Mouse (Mus musculus) heart, adult 2 months (tissue): ENCODE measurements around the gene Vmn2r109. TPM values are rescaled to one million over a fixed set of nuclear protein-coding genes. Genes with fewer than 3 reads are reported as not detected.
"Not testable (repeated sequence)": the region's sequence is repeated elsewhere in the genome, so short reads cannot be mapped to it uniquely, and the experiment has no call there.

Experiments used
- DNase-seq, 2 experiments: peaks; one replicate each; pipeline ENCODE4 v3.0.0; 2021
- H3K27ac ChIP-seq: fragments of 200-600 bp; 2 replicates; pipeline ENCODE4 v1.8.1; 2022
- H3K27me3 ChIP-seq: fragments of 200-500 bp; 2 replicates; pipeline ENCODE4 v1.6.1; 2012; ENCODE audit warnings: mild to moderate bottlenecking, low read length, inconsistent platforms, mixed read lengths; ENCODE audit not compliant: control insufficient read depth, insufficient read depth
- H3K36me3 ChIP-seq: fragments of 200-500 bp; 2 replicates; pipeline ENCODE4 v1.6.1; 2012; ENCODE audit warnings: low read length, inconsistent platforms; ENCODE audit not compliant: control insufficient read depth, insufficient read depth
- H3K4me1 ChIP-seq: fragments of 200-500 bp; 2 replicates; pipeline ENCODE4 v1.6.1; 2011; ENCODE audit warnings: low read length; ENCODE audit not compliant: control insufficient read depth, insufficient read depth
- H3K4me3 ChIP-seq: fragments of 200-600 bp; 2 replicates; pipeline ENCODE4 v1.8.1; 2022
- H3K79me2 ChIP-seq: fragments of 200-500 bp; replicated peaks from 2 replicates; pipeline ENCODE4 v1.6.1; 2012; ENCODE audit warnings: mild to moderate bottlenecking, inconsistent platforms, low read length, moderate library complexity, mixed read lengths; ENCODE audit not compliant: control insufficient read depth, insufficient read depth
- H3K9ac ChIP-seq: fragments of 200-500 bp; 2 replicates; pipeline ENCODE4 v1.6.1; 2012; ENCODE audit warnings: low read depth, mild to moderate bottlenecking, control low read depth, inconsistent platforms, low read length, mixed read lengths
- CTCF ChIP-seq: fragments of 200-600 bp; IDR thresholded peaks from 2 replicates; pipeline ENCODE4 v1.8.1; 2022; ENCODE audit warnings: antibody characterized with exemption, mild to moderate bottlenecking, moderate library complexity
- EP300 ChIP-seq: fragments of 200-500 bp; IDR thresholded peaks from 2 replicates; pipeline ENCODE4 v1.6.1; 2011; ENCODE audit warnings: low read depth, low read length, control low read depth; ENCODE audit not compliant: insufficient read depth
- POLR2A ChIP-seq: fragments of 200-500 bp; IDR thresholded peaks from 2 replicates; pipeline ENCODE4 v1.6.1; 2011; ENCODE audit warnings: mild to moderate bottlenecking, low read depth, low read length, control low read depth; ENCODE audit not compliant: insufficient read depth
- WGBS: fragments of 180-500 bp; shearing (Covaris S2); methylation state at CpG from one replicate; pipeline ENCODE4 v1.1.7; 2018; 5-methylcytosine and 5-hydroxymethylcytosine counted together
- intact Hi-C: fragments of 180-260 bp; cut with DNase I; formaldehyde crosslinking; loops from one replicate; pipeline ENCODE4 v1.15.1; 2025
- long read RNA-seq: library from polyadenylated mRNA; stranded (forward); transcript quantifications from one replicate; pipeline ENCODE4 v2.0.0, GENCODE M21; 2021
- polyA plus RNA-seq: library from polyadenylated mRNA; depleted of rRNA; stranded (reverse); fragments of >200 nt; gene quantifications from 2 replicates; pipeline ENCODE4 v1.2.3, GENCODE M21; 2012; rRNA removed
- total RNA-seq, 2 experiments: library from RNA; stranded (reverse); gene quantifications; 2 replicates each; pipeline ENCODE4 v1.2.3; 2021

The Vmn2r109 gene
- not detected for total RNA-seq
- not detected in 2 replicates for polyA plus RNA-seq
- long read RNA-seq, result 0 reads

- H3K36me3 ChIP-seq, result no peaks in the 10 kb centered on the region
- intact Hi-C loops, result no loop called here
- no peaks in the 10 kb centered on the region for H3K4me1 ChIP-seq
- DNase-seq, result no peak
- H3K27me3 ChIP-seq, result no peaks in the 10 kb centered on the region
- no peaks in the 10 kb centered on the region for H3K79me2 ChIP-seq
- H3K9ac ChIP-seq, result no peak within 1 kb of the TSS
- WGBS, result 72% methylated on average over 1 of the region's 1 CpGs
- H3K27ac ChIP-seq, result no peak within 1 kb of the TSS
- TF ChIP-seq EP300 (no peak), CTCF (no peak), POLR2A (no peak)
- no peak within 1 kb of the TSS for H3K4me3 ChIP-seq
Measured at GRCm38 (mm10) chr17:20564656-20565055, at the start of gene Vmn2r109. Vmn2r109 (minus strand) TSS chr17:20564756.

- 7% methylated on average over 1 of the region's 1 CpGs for WGBS
- Histone ChIP-seq H3K4me1 (no peaks in the 10 kb centered on the region), H3K79me2 (no peaks in the 10 kb centered on the region), H3K9ac (no peak within 1 kb of the TSS), H3K36me3 (no peaks in the 10 kb centered on the region), H3K27ac (no peak within 1 kb of the TSS), H3K4me3 (no peak within 1 kb of the TSS), H3K27me3 (no peaks in the 10 kb centered on the region)
- DNase-seq, result no peak
- intact Hi-C loops, result no loop called here
- no peak for TF ChIP-seq CTCF
- no peak for TF ChIP-seq POLR2A
- no peak for TF ChIP-seq EP300
Measured at GRCm38 (mm10) chr17:20596323-20596722, 31.8 kb upstream of the Vmn2r109 start, which contains the start of gene Vmn2r110. Vmn2r110 (minus strand) TSS chr17:20596423.

- H3K9ac ChIP-seq, DNase-seq, H3K4me3 ChIP-seq, H3K4me1 ChIP-seq, H3K27me3 ChIP-seq, H3K27ac ChIP-seq, H3K36me3 ChIP-seq, intact Hi-C loops, H3K79me2 ChIP-seq: not testable (repeated sequence)
Measured at GRCm38 (mm10) chr17:20508247-20508646, 56.3 kb downstream of the Vmn2r109 start.

GRCm38 (mm10) chr17:20497858-20498257, 66.7 kb downstream of the Vmn2r109 start, which contains the start of gene Vmn1r225:
Vmn1r225 (plus strand) TSS chr17:20498158.
- no peak for DNase-seq
- no peaks in the 10 kb centered on the region for H3K79me2 ChIP-seq
- TF ChIP-seq EP300, result no peak
- no peaks in the 10 kb centered on the region for H3K27me3 ChIP-seq
- no peaks in the 10 kb centered on the region for H3K4me1 ChIP-seq
- H3K9ac ChIP-seq, result no peak within 1 kb of the TSS
- intact Hi-C loops, result no loop called here
- no peak within 1 kb of the TSS for H3K27ac ChIP-seq
- no peaks in the 10 kb centered on the region for H3K36me3 ChIP-seq
- no peak within 1 kb of the TSS for H3K4me3 ChIP-seq

Other genes starting within 250 kb of the Vmn2r109 start
- not detected for gene Vmn2r107, start 219.5 kb downstream of the Vmn2r109 start, total RNA-seq
- gene Vmn2r107, start 219.5 kb downstream of the Vmn2r109 start, polyA plus RNA-seq, result not detected in 2 replicates
- gene Vmn1r224, start 150.6 kb downstream of the Vmn2r109 start, total RNA-seq, result not detected
- not detected in 2 replicates for gene Vmn1r224, start 150.6 kb downstream of the Vmn2r109 start, polyA plus RNA-seq
- not detected for gene Vmn2r108, start 83.4 kb downstream of the Vmn2r109 start, total RNA-seq
- gene Vmn2r108, start 83.4 kb downstream of the Vmn2r109 start, polyA plus RNA-seq, result not detected in 2 replicates
- not detected for gene Vmn1r225, start 66.6 kb downstream of the Vmn2r109 start, total RNA-seq
- gene Vmn1r225, start 66.6 kb downstream of the Vmn2r109 start, polyA plus RNA-seq, result not detected in 2 replicates
- gene Vmn2r110, start 31.7 kb upstream of the Vmn2r109 start, total RNA-seq, result not detected
- not detected in 2 replicates for gene Vmn2r110, start 31.7 kb upstream of the Vmn2r109 start, polyA plus RNA-seq
- not detected for gene Fpr-rs3, start 60.1 kb upstream of the Vmn2r109 start, total RNA-seq
- gene Fpr-rs3, start 60.1 kb upstream of the Vmn2r109 start, polyA plus RNA-seq, result not detected in 2 replicates
- gene Vmn1r226, start 118.1 kb upstream of the Vmn2r109 start, total RNA-seq, result not detected
- not detected in 2 replicates for gene Vmn1r226, start 118.1 kb upstream of the Vmn2r109 start, polyA plus RNA-seq
- not detected for gene Vmn1r227, start 165.1 kb upstream of the Vmn2r109 start, total RNA-seq
- gene Vmn1r227, start 165.1 kb upstream of the Vmn2r109 start, polyA plus RNA-seq, result not detected in 2 replicates
- not detected for gene Vmn1r228, start 221.4 kb upstream of the Vmn2r109 start, total RNA-seq
- not detected in 2 replicates for gene Vmn1r228, start 221.4 kb upstream of the Vmn2r109 start, polyA plus RNA-seq
- under 1 TPM in 1 of 2 experiments, not detected in 1; 0.02 TPM for gene Vmn1r229, start 246.8 kb upstream of the Vmn2r109 start, total RNA-seq
- gene Vmn1r229, start 246.8 kb upstream of the Vmn2r109 start, polyA plus RNA-seq, result not detected in 2 replicates